Mouse (Mus musculus): Measurements from ENCODE around the gene Igsf3. TPM values are rescaled to one million over a fixed set of nuclear protein-coding genes. Genes with fewer than 3 reads are reported as not detected.

Igsf3 gene
- 7.8 TPM for polyA plus RNA-seq (2014; fragmentation: Illumina TruSeq; extraction: RNeasy Lipid Tissue Mini Kit (QIAGEN cat#74804); ENCODE audit: low replicate concordance)

GRCm38 (mm10) chr3:101376538-101377247, at the start of gene Igsf3:
TSS of gene Igsf3 (plus strand) at chr3:101377083.

Other genes starting within 250 kb of the Igsf3 start
- 1.1 TPM for gene Cd2, start 89.1 kb upstream of the Igsf3 start, polyA plus RNA-seq (2014; fragmentation: Illumina TruSeq; extraction: RNeasy Lipid Tissue Mini Kit (QIAGEN cat#74804); ENCODE audit: low replicate concordance)
- 345 TPM for gene Atp1a1, start 227.6 kb downstream of the Igsf3 start, polyA plus RNA-seq (2014; fragmentation: Illumina TruSeq; extraction: RNeasy Lipid Tissue Mini Kit (QIAGEN cat#74804); ENCODE audit: low replicate concordance)